Mouse (Mus musculus): Measurements from ENCODE around the gene Ube2l6.

The Ube2l6 gene

DNA sequence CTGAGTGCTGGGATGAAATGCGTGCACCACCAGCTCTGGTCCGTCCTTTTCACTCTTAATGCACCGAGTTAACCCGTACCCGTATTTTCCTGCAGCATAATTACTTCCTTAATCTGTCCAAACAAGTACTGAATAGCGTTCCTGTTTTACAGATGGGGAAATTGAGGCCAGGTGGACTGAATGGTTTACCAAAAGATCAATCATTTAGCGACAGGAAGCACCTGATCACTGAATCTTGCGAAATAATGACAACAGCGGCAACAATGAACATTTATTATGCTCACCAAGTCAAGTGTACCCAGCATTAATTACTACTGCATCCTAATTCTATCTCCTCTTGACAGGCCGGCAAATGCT lies 39.9 kb downstream of the Ube2l6 start, which contains the start of gene Slc43a1:
Gene Slc43a1 (plus strand): TSS at position 258 of the 357 bp plus-strand sequence.
- DNase-seq (ENCODE audit: low spot score) = no peak

DNA sequence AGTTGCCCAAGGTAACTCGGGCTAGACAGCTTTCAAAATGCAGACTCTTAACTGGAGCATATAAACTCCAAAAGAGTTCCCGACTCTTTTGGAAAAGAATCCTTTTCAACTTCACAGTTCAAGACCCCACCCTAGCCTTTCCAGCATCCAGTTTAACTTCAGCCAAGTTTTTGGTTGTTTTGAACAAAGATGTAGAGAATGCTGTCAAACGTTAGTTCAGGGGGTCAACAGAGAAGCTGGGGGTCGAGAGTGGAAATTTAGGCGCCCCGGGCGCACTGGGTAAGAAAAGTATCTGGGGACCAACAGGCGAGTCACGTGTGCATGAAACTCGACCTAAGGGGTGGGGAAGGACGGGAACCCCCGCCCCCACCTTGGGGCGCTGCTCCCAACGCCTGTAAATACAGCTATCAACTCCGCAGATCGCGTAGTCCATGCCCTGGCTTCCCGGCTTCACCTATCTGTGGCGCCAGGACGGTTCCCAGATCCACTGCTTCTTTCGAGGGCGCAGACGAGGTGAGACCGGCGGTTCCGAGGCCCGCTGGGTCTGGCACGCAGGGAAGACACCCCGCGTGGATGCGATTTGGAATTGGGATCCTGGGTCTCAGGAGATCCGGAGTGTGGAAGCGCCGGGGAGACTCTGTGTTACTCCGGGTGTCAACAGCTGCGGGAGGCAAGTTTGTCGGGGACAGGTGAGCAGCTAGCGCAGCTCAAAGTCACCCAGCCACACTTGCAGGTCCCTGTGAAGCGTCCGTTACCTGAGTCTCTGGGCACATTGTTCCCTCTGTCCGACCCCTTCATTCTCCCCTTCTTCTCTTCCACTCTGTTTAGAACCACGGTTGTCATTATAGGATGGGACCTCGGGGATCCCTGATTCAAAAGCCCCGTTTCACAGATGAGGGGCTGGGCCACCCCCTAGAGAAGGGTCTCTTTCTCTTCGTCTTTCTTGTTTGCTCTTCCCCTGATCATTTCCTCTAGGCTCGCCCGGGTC lies 40.7 kb downstream of the Ube2l6 start:
- DNase-seq (ENCODE audit: low spot score) = no peak

DNA sequence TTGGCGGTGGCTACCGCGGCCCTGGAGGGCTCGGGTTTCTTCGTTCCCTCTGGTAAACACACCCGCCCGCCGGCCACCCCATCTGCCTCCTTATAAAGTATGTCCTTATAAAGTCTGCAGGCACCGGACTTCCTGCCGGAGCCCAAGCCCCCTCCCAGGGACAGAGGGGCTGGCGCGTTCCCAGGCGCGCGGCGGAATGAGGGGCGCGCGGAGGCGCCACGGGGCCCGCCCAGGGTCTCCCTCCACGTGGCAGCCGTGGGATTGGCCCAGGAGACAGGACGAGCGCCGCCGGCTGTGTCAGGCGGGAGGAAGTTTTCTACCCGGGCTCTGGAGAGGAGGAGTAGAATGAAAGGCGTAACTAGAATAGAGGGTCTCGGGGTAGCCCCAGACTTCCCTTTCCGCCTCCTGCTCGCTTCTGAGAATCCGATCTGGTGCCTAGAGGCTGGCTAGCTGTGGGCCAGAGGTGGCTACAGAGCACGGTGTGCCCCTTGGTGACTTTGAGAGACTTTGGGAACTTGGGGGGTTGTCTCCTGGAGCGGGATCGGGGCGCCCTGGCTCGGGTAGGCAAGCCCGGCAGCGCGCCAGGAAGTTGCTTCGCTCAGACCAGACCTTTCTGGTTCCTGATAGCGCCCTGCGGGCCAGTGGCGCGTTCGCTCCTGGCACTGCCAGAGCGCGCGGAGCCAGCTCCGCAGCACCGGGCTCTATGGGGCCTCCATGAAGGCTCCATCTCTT lies 41.6 kb downstream of the Ube2l6 start:
- no peak for DNase-seq (ENCODE audit: low spot score)

DNA sequence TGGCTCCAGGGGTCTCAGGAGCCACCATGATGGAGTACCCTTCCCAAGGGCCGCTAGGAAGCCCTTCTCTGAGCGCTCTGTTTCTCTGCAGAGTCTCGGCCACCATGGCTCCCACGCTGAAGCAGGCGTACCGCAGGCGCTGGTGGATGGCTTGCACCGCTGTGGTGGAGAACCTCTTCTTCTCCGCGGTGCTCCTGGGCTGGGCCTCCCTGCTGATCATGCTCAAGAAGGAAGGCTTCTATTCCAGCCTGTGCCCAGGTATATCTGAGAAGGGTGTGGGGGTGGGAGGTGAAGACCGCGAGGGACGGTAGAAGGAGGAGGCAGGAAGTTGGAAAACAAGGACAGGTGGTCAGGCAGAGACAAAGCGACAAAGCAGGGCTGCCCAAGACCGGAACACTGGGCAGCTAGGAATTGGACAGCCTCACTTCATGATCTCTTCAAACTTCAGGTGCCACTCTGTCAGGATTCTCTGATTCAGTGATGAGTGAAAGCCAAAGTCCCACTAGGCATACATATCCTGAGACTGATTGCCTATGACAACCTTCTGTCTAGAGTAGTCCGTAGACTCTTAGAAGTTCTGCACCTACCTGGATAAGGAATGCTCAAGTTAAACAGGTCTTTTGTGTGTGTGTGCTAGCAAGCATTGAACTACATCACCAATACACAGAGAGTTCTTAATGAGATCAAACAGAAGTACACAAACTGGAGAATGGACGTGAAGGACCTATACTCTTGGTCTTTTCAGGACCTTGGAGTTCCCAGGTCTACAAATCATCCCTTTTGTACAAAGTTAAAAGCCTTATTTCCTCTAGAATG lies 42.3 kb downstream of the Ube2l6 start:
- no peak for DNase-seq (ENCODE audit: low spot score)

DNA sequence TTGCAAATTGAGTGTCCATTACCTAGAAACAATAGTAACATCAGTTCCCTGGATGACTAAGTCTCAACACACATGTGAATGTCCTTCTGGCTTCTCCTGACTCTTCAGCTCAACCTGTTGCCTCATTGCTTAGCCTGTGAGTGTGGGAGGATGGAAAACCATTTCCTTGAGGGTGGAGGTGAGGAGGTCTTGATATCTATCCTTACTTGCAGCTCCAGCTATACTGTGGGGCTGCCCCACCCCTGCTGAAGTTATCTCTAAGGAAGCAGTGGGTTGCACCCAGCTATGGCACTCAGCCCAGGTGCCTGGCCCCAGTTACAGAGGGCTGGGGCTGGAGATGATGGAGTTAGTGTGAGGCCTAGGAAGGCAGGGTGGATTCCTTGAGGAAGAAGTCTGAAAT lies 43.3 kb downstream of the Ube2l6 start:
- no peak for DNase-seq (ENCODE audit: low spot score)

DNA sequence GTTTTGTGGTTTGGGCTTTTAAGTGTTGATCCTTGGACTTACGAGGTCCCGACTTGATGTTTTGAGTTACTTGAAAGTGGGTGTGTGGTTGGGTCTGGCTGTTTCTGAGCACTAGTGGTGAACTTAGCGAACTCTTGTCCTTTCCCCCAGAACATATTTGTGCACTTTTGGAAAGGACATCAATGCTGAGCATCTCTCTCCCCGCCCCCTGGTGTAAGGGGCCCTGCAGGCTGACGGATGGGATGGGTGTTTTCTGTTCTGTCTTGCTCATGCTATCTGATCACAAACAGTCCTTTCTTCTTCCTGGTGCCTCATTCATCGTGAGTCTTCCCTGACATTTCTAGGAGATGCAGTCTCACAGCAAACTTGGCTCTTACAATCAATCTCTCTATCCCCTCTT lies 45.0 kb downstream of the Ube2l6 start:
- no peak for DNase-seq (ENCODE audit: low spot score)

DNA sequence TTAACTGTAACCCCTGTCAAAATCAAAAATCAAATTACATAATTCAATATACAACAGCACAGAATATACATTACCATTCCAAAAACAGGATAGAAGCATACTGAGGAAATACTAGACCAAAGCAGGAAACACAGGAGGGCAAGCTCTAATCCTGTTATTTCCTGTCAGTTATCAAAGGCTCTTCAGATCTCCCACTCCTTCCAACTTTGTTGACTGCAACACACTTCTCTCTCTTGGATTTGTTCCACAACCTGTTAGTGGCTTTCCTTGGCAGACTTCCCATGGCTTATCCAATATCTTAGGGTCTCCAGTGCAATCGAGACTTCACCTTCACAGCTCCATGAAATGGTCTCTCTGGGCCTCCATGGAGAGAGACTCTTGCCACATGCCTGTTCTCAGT lies 46.6 kb downstream of the Ube2l6 start:
- DNase-seq (ENCODE audit: low spot score) = no peak

DNA sequence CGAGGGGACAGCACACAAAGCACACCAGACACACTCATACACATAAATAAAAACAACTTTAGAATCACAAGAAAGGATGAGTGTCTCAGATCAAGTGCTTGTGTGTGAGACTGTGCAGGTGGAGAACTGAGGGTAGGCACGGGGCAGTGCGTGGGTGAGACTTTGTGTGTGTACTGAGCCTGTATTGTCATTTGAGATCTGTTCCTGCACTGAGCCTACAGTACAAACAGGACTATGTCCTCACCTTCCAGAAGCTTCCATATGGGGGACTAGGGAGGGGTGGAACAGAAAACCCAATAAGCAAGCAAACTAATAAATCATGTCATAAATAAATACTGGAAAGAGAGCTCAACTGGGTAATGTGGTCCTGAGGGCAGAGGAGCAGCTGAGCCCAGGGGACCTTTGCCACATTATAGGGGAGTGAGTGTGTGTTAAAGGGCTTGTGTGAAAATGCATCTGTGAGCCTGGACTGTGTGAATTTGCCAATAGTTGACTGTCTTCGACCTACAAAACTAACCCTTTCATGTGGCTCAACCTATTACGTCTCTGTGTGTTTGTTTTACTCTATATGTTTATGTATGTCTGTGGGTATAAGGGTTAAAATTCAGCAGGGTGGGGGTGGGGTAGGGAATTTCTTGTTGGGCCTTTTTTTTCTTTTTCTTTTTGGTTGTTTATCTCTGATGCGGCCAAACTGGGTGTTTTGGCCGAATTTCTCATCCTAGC lies 51.9 kb downstream of the Ube2l6 start:
- DNase-seq (ENCODE audit: low spot score) = no peak

DNA sequence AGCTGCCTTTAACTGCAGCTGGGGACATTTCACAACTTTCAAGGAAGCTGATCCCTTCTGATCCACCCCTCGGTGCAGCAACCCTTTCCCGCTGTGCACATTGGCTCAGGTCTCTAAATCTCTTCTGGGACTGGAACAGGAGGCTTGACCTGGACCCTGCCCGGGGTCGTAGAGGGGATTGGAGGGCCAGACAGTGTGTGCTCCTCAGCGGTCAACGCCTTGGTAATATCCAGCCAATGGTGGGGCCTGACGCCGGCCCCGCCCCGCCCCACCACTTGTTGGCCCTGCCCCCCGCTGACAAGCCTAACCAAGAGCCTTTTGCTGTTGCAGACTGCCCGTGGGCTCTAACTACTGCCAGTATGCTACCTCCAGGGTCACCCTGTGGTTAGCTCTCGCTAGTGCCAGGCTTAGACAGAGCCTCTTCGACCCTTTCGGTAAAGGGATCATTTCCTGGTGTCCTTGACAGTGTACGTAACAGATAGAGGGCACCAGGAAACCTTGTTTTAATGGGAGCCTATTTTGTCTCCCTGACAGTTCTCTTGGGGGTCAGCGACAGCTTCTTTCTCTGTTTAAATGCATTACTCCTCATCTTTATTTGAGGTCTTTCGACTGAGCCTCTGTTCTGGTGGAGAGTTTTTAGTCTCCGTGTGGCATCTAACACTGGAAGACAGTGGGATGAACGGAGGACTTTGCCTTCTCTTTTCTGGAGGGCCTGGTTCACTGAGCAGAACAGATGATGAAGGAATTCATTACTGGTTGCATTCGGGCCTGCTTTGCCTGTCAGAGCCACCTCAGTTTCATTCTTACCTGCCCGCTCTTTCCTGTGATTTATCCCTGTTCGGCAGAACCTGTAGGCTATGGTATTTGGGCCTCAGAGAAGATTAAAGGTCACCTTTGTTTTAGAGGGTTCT lies 52.8 kb downstream of the Ube2l6 start:
- DNase-seq (ENCODE audit: low spot score) = no peak

DNA sequence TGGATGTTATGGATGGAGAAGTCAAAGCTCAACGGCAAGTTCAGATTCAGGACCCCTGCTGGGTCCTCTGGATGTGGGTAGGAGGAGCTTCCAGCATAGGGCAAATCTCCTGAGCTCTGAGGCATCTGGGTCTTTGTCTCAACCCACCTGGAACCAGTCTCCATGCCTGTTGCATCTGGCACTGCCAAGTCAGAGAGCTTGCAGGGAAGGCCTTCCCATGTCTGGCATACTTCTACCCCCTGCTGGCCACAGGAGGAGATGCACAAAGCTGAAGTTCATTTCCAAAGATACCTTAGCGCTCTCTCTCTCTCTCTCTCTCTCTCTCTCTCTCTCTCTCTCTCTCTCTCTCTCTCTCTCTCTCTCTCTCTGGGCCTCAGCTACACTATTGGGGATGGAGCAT lies 57.1 kb downstream of the Ube2l6 start:
- DNase-seq (ENCODE audit: low spot score) = no peak

DNA sequence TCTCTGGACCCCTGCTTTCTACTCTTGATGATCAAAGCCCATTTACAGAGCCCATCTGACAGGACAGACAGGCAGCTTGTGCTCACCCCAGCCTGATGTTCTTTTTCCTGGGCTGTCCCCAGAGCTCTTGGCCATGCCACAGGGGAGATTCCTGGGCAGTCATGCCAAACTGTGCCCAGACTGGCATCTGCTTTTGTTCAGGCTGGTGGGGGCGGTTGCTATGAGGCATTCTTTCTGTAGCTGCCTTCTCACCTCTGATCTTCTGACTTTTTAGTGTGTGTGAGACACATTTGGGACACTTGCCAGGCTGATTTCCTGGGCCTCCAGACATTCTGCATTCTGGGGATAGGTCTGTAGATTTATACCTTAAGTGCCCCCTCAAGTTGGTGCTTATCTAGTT lies 59.9 kb downstream of the Ube2l6 start:
- DNase-seq (ENCODE audit: low spot score) = no peak

All from layer of hippocampus, adult 9-10 months (tissue).